Mouse (Mus musculus): ENCODE results near the gene Ss18l1.

The Ss18l1 gene

GRCm38 (mm10) chr2:180040406-180040805 is 1.9 kb upstream of the Ss18l1 start:
- DNase-seq (ENCODE audit: low read depth) = no peak

GRCm38 (mm10) chr2:180041577-180042255 is 593 bp upstream of the Ss18l1 start:
- peak; percentile 66 for DNase-seq (ENCODE audit: low read depth)

GRCm38 (mm10) chr2:180042858-180043515 is 678 bp downstream of the Ss18l1 start:
- peak; percentile 70 for DNase-seq (ENCODE audit: low read depth)

GRCm38 (mm10) chr2:180045283-180045682 is 3.0 kb downstream of the Ss18l1 start:
- peak; percentile 83 for DNase-seq (ENCODE audit: low read depth)

DNA sequence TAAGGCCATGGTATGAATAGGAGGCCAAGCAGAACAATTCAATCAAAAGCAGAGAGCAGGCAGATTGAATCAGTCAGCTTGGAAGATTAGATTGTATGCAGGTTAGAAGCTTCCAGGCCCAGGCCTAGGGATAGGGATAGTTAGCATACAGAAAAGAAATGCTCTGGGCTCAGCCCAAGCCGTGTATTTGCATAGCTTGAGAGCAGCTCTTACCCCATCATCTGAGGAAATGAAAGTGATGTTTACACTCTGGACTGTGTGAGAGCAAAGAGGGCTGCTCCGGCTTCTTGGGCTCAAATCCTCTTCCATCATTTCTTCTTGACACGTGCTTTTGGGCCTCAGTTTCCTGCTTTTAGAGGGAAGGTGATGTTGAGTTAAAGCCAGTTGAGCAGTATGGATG is 5.3 kb downstream of the Ss18l1 start:
- no peak for DNase-seq (ENCODE audit: low read depth)

GRCm38 (mm10) chr2:180047980-180048635 is 5.8 kb downstream of the Ss18l1 start:
- no peak for DNase-seq (ENCODE audit: low read depth)

DNA sequence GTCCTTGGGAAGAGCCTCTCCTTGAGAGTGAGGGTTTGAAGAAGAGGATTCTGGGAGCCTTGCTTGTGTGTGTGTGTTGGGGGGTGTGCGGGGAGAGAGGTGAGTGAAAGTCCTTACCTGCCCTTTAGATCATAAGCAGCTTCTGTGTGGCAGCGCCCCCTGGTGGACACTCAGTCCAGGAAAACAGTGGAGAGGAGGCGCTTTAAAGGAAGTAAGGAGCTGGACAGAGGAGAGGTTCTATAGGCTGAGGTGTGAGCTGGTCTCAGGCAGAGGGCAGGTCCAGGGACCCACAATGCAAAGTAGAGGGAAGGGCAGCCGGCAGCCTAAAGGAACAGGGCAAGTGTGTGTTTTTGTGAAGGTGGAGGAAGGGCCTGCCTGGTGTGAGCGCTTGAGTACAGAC is 8.7 kb downstream of the Ss18l1 start:
- peak; percentile 89 for DNase-seq (ENCODE audit: low read depth)

- peak; percentile 52 for DNase-seq (ENCODE audit: low read depth)
Measured at GRCm38 (mm10) chr2:180051986-180052733, 9.9 kb downstream of the Ss18l1 start.

GRCm38 (mm10) chr2:180053001-180053400 is 10.7 kb downstream of the Ss18l1 start:
- DNase-seq (ENCODE audit: low read depth) = no peak

DNA sequence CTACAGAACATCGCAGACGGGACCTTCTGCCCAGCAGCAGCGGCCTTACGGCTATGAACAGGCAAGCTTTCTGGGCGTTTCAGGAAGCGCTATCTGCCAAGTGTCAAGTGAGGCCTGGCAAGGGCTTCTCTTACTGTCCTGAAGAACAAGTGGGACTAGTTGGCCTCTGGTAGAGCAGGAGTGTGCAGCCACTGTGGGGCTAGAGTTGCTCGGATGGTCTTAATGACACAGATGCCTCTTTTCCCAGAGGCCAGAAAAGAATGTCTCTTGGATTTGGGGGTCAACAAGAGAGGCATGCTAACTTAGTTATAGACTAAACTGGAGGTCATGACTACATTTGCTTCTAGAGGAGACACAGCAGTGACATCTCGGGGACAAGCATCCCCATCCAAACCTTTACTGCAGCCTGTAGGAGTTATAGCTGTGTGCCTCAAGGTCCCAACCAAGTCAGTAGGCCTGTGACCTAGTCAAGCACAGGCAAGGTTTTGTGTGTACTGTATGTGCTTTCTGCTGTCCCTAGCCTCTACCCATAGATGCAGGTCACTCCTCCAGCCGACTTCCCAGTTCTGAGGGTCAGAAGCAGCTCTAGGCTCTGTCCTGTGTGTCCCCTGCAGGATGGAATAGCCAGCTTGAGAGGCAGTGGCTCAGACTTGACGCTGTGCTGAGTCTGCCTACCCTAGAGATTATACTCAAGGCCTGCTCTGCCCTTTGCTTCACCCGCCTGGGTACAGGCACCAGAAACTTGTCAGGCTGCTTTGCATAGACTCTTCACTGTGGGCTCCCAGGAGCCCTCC is 21.2 kb downstream of the Ss18l1 start:
- no peak for DNase-seq (ENCODE audit: low read depth)

DNA sequence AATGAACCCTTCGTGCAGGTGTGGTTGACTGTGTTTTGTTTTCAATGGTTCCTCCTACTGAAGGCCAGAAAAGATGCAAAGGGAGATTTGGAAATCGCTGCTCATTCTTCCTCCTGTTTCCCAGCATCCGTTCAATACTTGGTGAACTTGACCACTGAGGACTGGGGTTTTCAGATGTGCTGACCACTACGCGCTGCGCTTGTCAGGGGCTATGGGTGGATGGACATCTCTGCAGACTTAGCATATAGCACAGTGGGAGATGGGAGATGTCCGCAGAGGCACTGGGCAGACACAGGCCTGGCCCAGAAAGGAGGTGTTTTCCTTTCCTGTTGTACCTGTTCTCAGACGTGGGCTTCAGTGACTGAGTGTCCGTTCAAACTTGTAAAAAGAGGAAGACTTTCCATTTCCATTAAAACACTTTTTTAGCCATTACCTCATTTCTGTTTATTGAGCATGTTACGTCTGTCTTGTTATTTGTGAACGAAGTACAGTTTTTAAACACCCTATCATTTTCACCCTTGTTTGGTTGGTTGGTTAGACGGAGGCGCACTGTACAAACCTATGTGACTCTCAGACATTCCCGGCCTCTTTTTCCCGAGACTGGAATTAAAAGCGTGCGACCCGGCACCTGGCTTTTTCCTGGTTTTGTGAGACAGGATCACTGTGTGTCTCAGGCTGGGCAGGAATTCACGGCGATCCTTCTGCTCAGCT is 27.6 kb downstream of the Ss18l1 start:
- no peak for DNase-seq (ENCODE audit: low read depth)

DNA sequence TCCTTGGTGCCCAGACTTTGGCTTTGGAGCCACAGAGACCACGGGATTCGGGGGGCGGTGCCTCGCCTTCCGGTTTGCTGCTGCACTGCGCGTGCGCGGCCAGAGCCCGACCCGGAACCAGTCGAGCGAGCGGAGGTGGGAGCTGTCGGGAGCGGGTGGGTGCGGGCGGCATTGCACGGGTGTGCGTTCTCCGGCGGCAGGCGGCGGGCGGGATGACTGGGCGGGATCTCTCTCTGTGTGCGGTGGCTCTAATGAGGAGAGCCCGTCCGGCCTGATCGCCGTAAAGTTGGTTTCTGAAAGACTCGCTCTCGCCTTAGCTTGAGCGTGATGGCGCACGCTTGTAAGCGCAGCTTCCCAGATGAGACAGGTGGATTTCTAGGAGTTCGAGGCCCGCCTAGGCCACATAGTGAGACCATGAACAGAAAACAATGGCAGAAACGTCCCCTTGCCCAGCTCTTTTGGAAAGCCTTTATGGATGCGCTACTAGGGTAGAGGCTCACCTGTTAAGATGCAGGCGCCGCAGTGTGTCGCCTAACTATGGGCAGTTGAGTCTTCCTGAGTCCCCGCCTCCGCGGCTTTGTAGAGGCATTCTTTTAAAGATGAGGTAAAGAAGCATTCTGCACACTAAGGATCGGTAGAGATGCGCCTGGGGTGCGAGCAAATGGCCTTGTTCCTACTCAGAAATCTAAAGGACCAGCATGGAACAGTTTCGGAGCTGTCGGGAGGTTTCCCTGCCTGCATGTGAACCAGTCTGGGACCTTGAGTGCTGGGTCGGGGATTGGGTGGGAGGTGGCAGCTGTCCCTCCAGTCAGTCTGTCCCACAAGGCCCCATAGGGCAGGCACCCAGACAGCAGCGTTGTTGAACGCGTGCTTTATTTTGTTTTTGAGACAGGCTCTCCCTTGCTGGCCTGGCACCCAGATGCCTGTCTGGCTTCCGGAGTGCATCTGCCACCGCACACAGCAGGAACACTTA is 28.5 kb downstream of the Ss18l1 start, which contains the start of gene Mtg2:
Gene Mtg2 (plus strand): TSS at position 108 of the 973 bp plus-strand sequence.
- DNase-seq (ENCODE audit: low read depth) = peak; percentile 93

DNA sequence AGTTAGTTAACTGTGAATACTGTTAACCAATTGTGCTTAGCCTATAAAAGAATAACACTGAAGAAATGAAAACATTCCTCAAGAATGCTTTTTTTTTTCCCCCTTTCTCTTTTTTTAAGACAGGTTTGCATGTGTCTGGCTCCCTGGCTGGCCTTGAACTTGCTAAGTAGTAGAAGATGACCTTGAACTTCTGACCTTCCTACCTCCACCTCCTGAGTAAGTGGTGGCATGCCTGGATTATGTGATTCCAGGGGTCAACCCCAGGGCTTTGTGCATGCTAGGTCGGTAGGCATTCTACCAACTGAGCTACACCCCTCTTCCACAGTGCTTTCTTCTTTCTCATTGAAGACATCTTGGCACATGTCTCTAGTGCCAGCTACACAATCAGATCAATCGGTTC is 29.4 kb downstream of the Ss18l1 start:
- DNase-seq (ENCODE audit: low read depth) = peak; percentile 10

DNA sequence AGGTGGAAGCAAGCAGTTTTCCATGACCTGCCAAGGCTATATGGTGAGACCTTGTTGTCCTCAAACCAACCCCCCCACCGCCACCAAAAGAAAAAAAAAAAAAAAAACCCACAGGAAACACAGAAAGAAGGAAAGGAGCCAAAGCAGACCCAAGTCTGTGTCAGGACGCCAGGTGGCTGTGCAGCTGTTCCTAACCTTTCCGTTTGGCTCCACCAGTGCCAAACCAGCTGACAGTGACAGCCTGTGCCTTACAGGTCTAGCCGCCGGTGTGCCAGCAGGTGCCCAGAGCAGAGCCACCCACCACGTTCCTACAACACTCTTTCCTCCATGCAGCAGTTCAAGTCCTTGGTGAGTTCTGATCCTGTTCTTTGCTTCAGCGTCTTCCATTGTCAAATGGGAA is 30.6 kb downstream of the Ss18l1 start:
- DNase-seq (ENCODE audit: low read depth) = no peak

- DNase-seq (ENCODE audit: low read depth) = no peak
Measured at GRCm38 (mm10) chr2:180077622-180078021, 35.3 kb downstream of the Ss18l1 start.

- no peak for DNase-seq (ENCODE audit: low read depth)
Measured at GRCm38 (mm10) chr2:180080680-180081079, 38.4 kb downstream of the Ss18l1 start.

DNA sequence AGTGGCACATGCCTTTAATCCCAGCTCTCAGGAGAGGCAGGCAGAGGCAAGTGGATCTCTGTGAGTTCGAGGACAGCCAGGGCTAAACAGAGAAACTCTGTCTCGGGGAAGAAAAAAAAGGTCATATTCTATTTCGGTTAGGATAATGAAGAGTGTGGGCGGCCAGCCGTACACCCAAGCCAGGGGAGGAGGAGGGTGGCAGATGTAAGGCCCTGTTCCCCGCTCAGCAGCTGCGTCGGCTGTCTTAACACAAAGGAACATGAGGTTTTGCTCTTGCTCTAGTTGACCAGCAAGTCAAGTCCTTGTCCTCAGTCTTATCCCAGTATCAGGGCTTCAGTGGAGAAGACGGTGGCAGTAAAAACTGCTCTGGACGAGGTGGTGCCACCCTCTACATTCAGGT is 40.8 kb downstream of the Ss18l1 start:
- DNase-seq (ENCODE audit: low read depth) = no peak

- no peak for DNase-seq (ENCODE audit: low read depth)
Measured at GRCm38 (mm10) chr2:180084565-180084964, 42.3 kb downstream of the Ss18l1 start.

GRCm38 (mm10) chr2:180085926-180086636 is 43.8 kb downstream of the Ss18l1 start:
- no peak for DNase-seq (ENCODE audit: low read depth)
